Mouse (Mus musculus) testis, postnatal 10 days (tissue): ENCODE data around the gene Dner.

Experiments used
- DNase-seq: peaks from one replicate; pipeline ENCODE4 v3.0.0; 2021; ENCODE audit warnings: low spot score

Gene Dner

DNA sequence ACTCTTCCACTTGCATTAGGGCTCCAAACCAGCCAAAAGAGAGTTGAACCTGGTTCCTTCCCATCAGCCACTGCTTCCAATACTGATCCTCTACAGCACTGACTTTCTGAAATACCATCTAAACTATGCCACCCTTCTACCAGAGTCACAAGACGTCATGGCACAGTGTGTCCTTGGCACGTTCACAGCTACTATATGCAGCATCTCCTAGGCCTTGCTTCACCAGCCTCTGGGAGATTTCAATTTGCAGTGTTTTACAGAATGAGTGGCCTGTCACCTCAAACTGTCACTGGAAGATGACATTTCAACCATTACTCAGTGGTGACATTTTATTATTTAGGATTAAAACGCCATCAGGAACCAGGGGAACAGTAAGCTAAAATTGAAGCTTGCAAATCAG lies 254.6 kb downstream of the Dner start:
- DNase-seq = no peak

DNA sequence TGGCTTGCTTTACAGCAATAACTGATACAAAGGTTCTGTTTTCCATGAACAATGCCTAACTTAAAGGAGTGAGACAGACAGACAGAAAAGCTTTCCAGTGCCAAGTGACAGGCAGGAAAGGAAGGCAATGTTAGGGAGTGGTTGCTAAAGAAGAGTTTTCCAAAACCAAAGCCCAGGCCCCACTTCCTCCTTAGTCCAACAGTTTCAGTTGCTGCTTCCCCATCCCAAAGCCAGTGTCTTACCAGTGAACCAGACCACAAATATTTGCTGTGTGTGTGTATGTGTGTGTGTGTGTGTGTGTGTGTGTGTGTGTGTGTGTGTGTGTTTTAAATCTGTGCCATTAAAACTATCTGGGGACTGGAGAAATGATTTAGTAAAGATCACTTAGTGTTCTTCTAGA lies 258.5 kb downstream of the Dner start:
- no peak for DNase-seq

DNA sequence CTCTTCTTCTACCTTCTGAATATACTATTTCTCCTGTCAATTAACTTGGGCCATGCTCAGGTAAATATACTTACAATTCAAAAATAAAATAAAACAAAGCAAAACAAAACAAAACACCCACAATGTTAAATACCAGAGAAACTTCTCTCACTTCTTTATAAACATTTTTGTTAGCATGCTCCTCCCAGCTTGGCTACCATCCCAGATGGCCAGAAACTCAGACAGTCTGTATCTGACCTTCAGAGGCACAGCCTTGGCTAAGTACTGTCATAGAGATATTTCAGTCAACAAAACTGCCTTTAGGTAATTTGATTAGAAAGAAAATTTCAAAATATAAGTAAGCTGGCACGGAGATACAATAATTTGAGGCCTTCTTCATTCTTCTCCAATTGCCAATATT lies 259.7 kb downstream of the Dner start:
- DNase-seq = peak; percentile 48

DNA sequence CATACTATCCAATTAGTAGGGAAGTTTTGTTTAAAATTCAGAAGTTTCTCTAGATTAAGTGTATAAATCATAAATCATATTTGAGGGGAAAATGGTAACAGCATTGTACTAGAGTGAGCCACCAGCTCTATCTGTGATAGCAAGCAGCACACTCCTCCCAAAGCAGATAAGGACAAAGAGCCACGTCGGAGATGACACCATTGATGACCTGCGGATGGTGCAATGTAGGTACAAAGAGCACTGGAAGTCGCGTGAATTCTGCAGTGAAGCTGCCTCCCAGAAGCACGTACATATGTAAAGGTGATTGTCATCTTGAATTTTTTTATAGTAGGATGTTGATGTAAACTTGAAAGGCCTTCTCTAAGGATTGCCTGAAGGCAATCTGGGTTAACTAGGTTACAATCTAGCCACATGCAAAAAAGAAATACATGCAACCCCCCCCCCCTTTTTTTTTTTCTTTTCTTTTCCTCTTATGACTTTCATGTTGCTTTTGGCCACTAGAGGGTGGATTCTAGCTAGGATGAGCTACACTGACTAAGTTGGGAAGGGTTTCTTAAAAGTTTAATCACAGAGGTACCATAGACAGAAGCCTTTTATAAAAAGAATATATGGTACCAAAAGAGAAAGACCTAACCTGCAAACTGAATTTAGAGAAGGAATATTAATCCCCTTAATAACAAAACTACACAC lies 262.6 kb downstream of the Dner start:
- DNase-seq = no peak

DNA sequence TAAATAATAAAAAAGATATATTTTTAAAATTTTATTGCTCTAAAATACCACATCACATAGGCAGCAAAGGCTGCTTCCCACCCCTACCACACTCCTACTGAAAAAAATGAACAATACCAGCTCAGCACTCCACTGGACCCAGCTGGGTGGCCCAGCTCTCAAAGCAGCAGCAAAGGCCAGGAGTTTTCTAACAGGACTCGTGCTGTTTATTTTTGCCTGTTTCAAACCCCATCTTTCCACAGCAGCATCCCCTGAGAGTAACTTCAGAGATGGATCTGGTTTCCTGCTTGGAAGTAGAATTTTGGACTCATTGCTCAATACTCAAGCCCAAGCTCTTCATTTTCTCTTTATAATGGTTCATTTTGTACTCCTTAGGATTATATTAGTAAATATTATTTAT lies 263.7 kb downstream of the Dner start:
- no peak for DNase-seq

DNA sequence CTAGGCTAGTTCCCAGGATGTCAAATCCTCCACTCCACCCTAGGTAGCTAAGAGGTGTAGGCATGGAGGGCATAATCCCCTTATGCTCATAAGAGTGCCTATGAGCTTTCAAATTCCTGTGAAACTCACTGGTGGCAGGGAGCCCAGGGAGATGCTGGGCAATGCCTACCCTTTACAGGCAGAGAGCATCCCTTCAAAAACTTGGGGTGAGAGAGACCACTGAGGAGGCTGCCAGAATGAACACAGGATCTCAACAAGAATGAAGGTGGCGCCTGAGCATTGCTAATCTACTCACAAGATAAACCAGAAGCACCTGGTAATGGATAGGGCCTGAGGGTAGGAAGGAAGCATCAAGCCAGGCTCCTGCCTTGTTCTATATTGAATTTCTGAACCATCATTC lies 267.7 kb downstream of the Dner start:
- no peak for DNase-seq

DNA sequence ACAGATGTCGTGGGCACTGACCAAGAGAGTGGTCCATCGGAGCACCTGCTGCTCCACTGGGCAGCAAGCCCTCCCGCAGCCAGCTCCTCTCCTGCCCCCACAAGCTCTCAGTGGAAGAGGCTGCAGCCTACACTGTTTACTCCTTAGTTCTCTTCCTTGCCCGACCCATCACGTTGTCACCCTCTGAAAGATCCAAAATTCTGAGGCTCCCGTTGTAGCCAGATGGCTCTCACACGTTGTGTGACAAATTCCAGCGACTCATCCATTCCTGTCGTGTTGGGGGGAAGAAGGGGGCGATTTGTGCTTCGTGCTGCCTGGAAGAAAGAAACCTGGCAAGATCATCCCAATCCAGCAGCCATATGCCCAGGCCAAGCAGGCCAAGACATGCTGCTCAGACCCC lies 268.3 kb downstream of the Dner start:
- DNase-seq = no peak

DNA sequence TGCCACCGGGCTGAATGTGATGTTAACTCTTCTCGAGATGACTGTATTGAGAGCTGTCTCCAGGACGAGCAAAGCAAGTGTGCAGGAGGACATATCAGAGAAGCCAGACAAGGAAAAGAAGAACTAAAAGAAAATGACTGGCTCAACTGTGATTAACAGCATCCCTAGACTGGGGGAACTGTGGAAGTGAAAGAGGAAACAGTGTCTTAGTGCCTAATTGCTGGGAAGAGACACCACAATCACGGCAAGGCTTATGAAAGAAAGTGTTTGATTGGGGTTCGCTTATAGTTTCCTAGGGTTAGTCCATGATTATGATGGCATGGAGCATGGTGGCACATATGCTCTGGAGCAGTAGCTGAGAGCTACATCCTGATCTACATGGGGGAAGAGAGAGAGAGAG lies 269.3 kb downstream of the Dner start:
- DNase-seq = no peak

DNA sequence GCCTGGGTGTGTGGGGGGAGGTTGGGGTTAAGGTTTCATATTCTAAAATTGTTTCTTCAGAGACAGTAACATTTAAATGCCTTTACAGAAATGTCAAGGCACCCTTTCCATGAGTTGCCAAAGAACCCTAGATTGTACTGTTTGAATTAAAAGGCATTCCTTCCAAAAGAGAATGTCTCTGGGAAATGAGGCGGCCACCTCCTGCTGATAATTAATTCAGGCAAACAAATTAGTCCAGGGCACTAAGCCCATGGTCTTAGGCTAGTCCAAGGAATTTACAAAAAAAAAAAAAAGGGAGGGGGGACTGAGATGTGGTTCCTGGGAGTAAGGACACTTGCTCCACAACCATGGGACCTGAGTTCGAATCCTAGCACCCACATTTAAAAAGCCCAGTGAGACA lies 273.1 kb downstream of the Dner start:
- no peak for DNase-seq

DNA sequence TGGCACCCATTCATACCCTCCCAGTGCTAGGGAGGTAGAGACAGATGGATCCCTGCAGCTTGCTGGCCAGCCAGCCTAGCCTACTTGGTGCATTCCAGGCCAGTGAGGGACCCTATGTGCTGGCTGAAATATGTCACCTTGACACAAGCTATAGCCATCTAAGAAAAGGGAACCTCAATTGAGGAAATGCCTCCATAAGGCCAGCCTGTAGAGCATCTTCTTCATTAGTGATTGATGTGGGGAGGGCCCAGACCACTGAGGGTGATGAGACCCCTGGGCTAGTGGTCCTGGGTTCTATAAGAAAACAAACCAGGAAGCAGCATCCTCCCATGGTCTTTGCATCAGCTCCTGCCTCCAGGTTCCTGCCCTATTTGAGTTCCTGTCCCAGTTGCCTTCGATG lies 274.2 kb downstream of the Dner start:
- no peak for DNase-seq

DNA sequence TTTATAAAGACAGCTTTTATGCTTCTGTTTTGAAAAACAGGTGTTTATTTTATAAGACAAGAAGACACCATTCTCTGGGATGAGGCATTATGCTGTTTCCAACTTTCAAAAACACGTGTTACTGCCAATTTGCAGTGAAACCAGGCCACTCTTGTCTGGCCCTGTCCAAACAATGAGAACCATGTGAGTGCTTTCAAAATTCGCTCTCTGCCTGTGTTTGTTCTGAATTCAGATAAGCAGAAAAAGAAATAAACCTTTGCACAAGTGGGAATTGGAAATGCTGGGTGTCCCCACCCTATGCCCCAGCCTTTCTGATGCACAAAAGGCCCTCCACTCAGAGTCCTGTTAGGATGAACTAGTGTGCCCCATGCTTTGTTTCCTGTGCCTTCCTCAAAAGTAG lies 276.6 kb downstream of the Dner start:
- no peak for DNase-seq

DNA sequence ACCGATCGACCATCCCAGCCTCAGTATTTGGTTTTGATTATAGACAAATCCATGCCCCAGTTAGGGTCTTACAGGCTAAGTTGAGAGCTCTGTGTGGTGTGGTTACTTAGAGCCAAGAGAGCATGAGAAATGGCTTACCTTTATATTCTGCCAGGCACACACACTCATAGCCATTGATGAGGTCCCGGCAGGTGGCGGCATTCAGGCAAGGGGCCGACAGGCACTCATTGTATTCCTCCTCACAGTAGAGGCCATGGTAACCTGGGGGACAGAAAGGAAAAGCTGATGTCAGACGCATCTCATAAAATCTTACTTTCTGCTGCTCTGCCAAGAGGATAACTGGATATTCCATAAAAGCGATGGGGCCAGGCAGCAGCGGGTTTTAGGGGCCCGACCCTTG lies 277.5 kb downstream of the Dner start:
- no peak for DNase-seq

DNA sequence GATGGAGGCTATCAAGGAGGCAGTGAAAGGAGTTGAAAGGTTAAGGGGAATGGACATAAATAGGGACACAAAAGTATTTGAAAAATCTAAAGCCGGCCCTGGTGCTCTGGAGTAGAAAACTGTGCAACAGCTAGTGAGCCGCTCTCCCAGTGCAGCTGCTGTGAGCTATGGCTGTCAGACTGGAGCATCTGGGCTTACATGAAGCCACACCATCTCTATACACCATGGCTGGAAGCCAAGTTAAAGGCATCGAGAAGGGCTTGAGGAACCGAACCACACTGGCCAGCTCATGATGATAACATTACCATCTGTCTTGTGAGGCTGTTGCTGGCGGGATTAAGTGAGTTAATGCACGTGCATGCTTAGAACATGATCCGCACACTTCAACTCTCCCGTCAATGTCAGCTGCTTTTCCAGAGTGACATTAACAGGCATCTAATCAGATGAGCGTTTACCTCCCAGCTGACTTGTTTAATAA lies 278.2 kb downstream of the Dner start:
- no peak for DNase-seq

DNA sequence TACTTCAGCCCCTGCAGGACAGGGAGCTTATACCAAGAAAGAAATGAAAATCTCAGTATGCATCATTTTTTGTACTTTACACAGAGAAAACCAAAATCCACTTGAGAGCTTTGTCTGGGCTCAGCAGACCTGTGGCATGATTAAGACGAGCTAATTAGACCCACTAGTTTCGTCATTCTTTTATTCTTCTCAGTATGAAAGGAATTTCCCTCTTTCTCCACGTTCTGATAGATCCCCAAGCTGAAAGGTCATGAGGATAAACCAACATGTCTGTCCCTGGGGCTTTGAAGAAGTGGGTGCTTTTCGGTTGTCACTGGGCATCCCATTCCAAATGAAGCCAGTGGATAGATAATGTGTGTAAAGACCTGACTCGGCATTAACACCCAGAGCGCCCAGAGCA lies 278.7 kb downstream of the Dner start:
- no peak for DNase-seq

DNA sequence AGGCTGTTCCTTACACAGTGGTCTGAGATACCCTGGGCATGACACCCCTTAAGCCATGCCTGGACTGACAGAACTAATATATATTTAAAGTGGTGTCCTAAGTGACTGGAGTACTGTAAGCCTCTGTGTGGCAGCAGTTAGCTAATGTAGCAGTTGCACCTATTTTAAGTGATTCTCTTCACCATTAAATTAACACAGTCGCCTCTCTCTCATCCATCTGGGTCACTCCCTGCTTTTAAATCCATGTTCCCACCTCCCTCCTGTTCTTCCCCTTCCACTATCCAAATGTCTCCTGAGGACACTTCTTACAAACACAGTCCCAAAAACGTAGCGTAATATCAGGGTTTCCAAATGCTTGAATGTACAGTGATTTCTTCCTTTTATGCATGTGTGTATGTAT lies 281.6 kb downstream of the Dner start:
- DNase-seq = no peak

DNA sequence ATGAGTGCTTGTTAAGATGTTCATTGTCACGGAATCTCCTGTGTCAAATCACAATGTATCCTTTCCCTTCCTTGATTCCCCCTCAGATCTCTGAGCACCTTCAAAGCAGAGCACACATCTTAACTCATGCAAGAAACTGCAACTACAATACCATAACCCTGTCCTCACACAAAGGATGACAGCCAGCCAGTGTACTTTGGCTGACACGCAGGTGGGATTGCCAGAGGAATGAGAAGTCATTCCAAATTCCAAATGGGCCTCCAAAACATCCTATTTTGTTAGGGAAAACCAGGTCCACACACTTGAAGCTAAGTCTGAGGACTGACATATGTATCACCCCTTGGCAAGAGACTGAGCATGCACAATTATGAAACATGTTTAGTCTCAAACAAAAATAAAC lies 286.5 kb downstream of the Dner start:
- no peak for DNase-seq

DNA sequence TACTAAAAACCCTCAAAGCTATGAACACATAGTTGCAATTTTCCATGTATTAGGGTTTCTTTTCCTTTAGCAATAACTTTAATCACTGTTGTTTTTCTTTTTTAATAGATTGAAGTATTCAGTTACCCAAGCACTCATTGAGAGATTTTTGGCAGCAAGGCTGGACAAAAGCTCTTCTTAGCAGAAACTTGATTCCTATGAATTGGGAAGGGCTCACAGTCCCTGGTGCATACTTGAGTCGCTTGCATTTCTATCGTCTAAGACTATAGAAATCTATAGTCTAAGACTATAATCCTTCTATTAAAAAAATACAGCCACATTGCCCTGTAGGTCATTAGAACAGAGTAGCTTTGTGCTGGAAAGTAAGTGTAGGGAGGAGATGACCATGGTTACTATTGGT lies 287.1 kb downstream of the Dner start:
- DNase-seq = no peak

DNA sequence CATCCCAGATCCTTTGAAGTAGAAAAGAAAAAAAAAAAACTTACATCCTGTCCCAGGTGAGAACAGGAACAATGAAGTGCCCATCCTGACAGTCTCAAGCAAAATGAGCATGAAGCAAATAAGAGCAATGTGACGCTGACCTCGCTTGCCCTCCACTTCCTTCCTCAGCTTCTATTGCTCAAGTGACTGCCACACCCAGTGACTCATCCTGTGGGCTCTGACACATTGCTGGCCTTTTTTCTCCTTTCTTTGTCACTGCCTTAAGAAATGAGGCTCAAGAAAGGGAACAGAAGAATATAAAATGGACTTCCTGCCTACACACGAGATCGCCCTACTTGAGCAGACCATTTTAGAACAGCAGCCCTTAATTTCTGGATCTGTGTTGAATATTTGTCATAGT lies 289.1 kb downstream of the Dner start:
- DNase-seq = no peak

DNA sequence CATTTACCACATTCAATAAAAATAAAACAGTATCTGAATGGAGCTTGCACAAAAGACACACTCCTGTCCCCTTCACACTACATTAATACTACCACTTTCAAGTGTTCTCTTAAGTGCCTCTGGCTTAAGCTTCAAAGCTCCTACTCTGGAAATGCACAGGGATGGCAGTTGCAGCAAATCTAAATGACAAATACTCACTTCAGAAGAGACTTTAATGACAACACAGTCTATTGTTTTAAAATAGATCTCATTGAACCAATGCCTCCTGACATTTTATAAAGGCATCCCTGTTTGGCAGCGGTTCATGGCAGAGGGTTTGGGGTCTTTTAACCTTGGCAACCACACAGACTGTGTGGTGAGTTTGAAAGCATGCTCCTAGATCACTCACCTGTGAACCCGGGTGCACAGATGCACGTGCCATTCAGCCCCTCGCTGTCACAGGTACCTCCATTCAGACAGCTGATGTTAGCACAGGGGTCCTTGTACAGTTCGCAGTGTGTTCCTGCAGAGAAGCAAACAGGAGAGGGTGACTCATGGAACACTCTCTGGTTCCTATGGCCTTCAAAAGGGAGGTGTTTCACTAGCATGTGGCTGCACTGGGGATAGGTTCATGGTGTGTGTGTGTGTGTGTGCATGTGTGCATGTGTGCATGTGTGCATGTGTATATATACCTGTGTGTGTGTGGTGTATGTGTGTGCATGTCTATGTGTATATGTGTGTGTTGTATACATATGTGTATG lies 290.3 kb downstream of the Dner start:
- no peak for DNase-seq

DNA sequence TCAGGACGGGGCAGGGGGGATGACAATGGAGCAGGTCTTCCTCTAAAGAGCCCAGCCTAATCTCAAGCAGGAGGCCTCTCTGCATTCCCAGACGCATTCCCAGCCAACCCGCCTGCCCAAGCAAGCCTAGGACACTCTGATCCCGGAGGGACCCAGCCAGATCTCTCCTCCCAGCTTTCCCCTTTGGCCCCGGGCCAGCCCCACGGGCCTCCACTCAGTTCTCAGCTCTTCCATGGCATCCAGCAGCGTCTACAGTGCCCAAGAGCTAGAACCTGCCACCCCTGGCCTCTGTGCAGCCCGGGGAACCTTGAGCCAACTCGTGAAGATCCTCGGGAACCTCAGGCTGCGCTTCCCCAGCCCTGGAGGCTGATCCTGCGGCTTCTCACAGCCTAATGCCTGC lies 291.1 kb downstream of the Dner start:
- DNase-seq = peak; percentile 73

DNA sequence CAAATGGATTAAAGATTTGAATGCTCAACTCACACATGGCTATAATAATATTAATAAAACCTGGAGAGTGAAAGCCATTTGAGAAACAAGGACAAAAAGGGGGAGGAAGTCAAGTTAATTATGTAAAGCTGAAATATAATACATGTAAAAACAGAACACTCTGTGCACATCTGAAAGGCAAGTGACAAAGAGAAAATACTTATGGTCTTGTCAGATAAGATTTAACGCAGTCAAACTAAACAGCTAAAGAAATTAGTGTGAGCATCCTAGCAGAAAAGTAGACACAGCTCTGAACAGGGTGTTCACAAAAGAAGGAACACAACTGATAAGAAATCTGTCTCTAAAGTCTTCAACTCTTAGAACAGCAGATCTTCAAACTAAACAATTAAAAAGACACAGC lies 293.9 kb downstream of the Dner start:
- no peak for DNase-seq

DNA sequence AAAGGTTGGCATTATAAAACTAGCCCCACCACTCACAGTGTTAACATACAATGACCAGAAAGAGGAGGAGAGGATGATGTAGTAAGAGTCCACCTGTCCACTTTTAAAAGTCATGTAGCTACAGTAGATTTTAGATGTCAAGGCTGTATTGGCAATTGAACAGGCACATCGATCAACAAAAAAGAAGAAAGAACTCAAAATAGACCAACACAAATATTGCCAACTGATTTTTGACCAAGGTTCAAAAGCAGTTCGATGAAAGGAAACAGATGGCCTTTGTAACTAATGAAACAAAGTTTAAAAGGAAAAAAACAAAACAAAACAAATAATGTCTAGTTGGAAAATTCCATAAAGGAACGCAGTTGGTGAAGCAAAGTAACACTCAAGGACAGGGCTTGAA lies 296.4 kb downstream of the Dner start:
- DNase-seq = no peak

DNA sequence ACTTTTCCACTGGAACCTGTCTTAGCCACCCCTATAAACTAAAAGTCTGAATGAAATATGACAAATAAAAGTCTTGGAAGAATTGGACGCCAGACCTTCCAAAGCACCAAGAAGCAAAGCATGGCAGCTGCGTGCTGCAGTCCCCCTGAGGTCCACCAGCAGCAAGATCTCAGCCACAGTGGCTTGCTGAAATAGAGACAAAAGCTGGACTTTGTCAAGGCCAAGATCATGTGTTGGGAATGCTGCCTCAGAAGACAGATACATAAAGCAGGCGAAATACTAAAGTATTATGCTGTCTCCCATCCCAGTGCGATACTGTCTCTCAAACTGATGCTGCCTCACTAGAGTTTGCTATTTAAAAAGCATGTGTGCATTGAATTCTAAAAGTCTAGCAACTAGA lies 296.9 kb downstream of the Dner start:
- no peak for DNase-seq

DNA sequence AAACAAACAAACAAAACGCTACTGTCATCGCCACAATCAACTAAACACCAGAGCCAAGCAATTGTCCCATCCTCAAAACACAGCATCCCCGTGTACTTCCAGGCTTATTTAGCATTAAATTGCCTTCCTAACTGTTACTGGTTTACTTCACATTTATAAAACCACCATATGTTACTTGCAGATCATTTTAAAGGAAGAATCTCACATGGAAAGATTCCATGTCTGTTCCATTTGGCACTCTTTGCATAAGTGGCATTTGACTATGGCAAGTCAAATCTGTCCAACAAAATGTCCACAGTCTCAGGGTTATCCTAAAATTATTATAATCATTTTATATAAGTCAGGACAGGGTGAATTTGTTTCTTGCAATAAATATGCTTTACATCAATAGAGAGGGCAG lies 299.2 kb downstream of the Dner start:
- no peak for DNase-seq
